Mouse (Mus musculus): Measurements from ENCODE around the gene Itk.

DNA sequence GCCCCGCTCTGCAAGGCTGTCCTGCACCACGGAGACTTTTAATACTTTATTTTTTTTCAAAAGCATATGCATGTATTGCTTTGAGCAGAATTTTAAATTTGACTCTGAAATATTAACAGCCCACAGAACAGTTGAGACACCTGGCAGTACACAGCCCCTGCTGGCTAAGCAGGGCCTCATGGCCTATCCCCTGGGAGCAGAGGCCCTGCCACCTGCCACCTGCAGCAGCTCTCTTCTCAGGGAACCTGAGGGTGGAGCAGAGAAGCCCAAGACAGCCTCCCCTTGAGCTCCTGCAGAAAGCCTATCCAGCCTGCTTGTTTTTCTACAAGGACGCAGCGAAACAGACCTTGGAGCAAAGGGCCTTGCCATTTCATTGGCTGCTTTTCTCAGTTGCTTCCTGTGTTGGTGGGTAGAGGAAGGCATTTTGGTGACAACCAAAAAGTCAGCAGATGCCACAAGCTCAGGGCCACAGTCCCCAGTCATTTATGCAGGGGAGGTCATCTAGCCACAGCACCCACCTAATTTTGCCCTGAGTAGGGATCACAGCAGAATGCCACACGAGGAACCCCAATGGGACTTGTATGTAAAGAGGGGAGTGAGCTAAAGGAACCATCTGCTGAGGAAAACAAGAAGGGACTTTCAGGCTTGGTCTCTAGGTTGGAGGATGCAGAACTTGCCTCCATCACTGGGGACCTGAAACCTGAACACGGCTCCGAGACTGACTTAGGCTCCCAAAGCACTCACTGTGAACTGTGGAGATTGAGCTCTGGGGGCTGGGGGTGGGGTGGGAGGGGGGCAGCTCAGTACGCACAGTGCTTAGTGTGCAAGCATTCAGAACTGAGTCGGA lies 84.2 kb downstream of the Itk start:
- TF ChIP-seq CTCF (IDR thresholded peaks at IDR 0.05; ENCODE audit: low read depth) (no peak), EP300 (IDR thresholded peaks at IDR 0.05; ENCODE audit: low read depth) (no peak)
